Mouse (Mus musculus) right cerebral cortex, postnatal 14 days (tissue): ENCODE data around the gene Carns1.

Source experiments
- DNase-seq: peaks from one replicate; pipeline ENCODE4 v3.0.0; 2022

The Carns1 gene

GRCm38 (mm10) chr19:4170723-4171392 lies 4.4 kb downstream of the Carns1 start:
- DNase-seq = no peak

- DNase-seq = no peak
Measured at GRCm38 (mm10) chr19:4169810-4170209, 5.5 kb downstream of the Carns1 start.

- DNase-seq = peak; percentile 99
Measured at GRCm38 (mm10) chr19:4169378-4169784, 5.9 kb downstream of the Carns1 start.

GRCm38 (mm10) chr19:4166678-4167476 lies 8.4 kb downstream of the Carns1 start:
- no peak for DNase-seq

- no peak for DNase-seq
Measured at GRCm38 (mm10) chr19:4164721-4165120, 10.6 kb downstream of the Carns1 start.

GRCm38 (mm10) chr19:4164100-4164499 lies 11.2 kb downstream of the Carns1 start:
- no peak for DNase-seq

GRCm38 (mm10) chr19:4163543-4163887 lies 11.8 kb downstream of the Carns1 start:
- no peak for DNase-seq

GRCm38 (mm10) chr19:4162646-4163542 lies 12.4 kb downstream of the Carns1 start, which contains the start of gene Rps6kb2:
Gene Rps6kb2 (minus strand): TSS chr19:4163354.
- DNase-seq = peak; percentile 97

- DNase-seq = no peak
Measured at GRCm38 (mm10) chr19:4159049-4159448, 16.2 kb downstream of the Carns1 start.

GRCm38 (mm10) chr19:4156771-4157170 lies 18.5 kb downstream of the Carns1 start:
- no peak for DNase-seq

GRCm38 (mm10) chr19:4156073-4156579 lies 19.2 kb downstream of the Carns1 start:
- no peak for DNase-seq

- no peak for DNase-seq
Measured at GRCm38 (mm10) chr19:4155223-4156072, 19.8 kb downstream of the Carns1 start.

- DNase-seq = no peak
Measured at GRCm38 (mm10) chr19:4154437-4155222, 20.6 kb downstream of the Carns1 start.

- DNase-seq = no peak
Measured at GRCm38 (mm10) chr19:4153232-4153654, 22.0 kb downstream of the Carns1 start, which contains the start of gene Ptprcap. Gene Ptprcap (plus strand): TSS chr19:4153604.

- no peak for DNase-seq
Measured at GRCm38 (mm10) chr19:4152445-4153231, 22.6 kb downstream of the Carns1 start.

- DNase-seq = no peak
Measured at GRCm38 (mm10) chr19:4151898-4152297, 23.4 kb downstream of the Carns1 start.

GRCm38 (mm10) chr19:4151488-4151860 lies 23.8 kb downstream of the Carns1 start:
- no peak for DNase-seq

GRCm38 (mm10) chr19:4150567-4151487 lies 24.5 kb downstream of the Carns1 start:
- DNase-seq = no peak
